Mouse (Mus musculus) left cerebral cortex, adult 9 months (tissue): Measurements from ENCODE around the gene Trim34b.
"Not testable (repeated sequence)": the region's sequence is repeated elsewhere in the genome, so short reads cannot be mapped to it uniquely, and the experiment has no call there.

Experiments used
- DNase-seq, 2 experiments: peaks; one replicate each; pipeline ENCODE4 v3.0.0; 2022; ENCODE audit warnings: low spot score in 2 of 2

Gene Trim34b

GRCm38 (mm10) chr7:104329171-104329570 is at the start of gene Trim34b:
Gene Trim34b (plus strand): TSS chr7:104329471.
- not testable (repeated sequence) for DNase-seq

DNA sequence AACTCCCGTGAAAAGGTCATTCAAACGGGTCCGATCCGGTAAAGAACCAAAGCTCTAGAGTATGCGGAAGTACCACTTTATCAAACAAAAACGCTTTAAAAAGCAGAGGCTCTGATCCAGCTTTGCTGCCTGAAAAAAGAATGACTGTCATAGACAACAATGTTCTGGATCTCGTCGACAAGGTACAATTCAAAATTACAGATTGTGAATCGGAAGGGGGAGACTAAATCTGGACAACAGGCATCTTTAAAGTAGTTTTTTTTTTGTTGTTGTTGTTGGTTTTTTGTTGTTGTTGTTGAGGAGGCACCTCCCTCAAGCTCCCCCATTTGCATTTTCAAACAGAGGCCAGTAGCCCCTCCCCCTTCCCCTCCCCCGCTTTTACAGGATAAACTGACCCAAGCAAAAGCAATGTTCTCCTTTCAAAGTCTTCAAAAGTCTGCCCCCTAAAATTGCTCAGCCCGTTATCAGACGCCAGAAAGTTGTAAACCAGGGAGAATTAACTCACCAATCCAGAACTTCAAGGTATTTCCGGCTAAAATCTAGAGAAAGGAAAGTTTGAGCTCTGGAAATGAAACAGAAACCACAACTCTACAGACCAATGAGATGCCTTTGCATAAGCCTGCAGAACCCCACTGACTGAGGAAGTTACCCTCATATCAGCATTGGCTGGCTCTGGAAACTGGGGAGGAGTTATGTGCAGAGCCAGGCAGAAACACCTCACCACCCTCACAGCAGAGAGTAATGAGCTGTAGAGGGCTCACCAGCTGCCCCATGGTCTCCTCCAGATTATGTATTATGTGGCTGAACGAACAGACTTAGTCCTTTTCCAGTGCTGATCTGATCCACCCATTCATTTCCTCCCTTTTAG is 41.5 kb upstream of the Trim34b start, which contains the start of gene Trim5:
Gene Trim5, minus strand, starts transcription at position 519 of the 868 bp plus-strand sequence.
- DNase-seq, result not testable (repeated sequence)

GRCm38 (mm10) chr7:104290641-104291040 is 38.6 kb upstream of the Trim34b start:
- DNase-seq, result no peak

DNA sequence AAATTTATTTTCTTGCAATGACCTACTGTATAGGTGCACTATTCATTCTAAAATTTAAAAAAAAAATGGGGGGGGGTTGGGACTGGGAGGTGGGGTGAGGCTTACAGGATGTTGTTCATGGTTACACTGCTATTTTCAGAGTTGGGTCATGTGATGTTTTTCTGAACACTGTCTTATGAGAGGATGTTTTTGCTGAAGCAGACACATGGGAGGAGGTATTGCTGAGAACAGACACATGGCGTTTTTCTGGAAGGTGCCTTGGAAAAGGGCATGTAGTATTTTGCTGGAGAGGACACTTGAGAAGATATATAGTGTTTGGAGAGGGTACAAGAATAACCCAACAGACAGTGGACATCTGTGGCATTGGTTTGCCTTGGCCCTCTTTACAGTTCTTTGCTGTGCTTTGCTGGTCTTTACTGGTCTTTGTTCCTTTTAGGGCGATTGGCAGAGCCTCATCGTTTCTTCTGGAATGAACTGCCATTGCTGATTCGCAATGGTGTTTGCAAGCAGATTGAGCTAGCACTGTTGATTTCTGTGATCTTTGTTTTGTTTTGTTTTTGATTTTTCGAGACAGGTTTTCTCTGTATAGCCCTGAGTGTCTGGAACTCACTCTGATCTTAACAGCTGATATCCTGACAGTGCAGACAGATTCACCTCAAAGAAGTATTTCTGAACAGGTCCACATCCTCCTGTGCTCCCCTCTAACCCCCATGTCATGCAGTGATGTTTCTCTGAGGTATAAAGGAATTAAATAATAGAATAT is 37.5 kb upstream of the Trim34b start:
- DNase-seq, result no peak

GRCm38 (mm10) chr7:104314796-104315353 is 14.4 kb upstream of the Trim34b start:
- DNase-seq, result no peak

DNA sequence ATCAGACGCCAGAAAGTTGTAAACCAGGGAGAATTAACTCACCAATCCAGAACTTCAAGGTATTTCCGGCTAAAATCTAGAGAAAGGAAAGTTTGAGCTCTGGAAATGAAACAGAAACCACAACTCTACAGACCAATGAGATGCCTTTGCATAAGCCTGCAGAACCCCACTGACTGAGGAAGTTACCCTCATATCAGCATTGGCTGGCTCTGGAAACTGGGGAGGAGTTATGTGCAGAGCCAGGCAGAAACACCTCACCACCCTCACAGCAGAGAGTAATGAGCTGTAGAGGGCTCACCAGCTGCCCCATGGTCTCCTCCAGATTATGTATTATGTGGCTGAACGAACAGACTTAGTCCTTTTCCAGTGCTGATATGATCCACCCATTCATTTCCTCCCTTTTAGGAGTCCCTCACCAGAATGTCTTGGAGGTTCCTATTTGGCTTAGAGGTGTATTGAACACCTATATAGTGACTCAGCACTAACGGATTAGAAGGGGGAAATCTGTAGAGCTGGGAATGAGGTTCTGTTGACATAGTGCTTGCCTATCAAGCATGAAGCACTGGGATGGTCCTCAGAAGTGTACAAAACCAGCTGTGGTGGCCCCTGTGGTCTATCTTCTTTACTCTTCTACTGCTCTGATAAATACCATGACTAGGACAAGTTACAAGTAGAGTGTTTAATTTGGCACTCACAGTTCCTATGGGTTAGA is 13.7 kb upstream of the Trim34b start, which contains the start of gene Trim12a:
Gene Trim12a, minus strand, starts transcription at position 98 of the 712 bp plus-strand sequence.
- DNase-seq, result not testable (repeated sequence)

DNA sequence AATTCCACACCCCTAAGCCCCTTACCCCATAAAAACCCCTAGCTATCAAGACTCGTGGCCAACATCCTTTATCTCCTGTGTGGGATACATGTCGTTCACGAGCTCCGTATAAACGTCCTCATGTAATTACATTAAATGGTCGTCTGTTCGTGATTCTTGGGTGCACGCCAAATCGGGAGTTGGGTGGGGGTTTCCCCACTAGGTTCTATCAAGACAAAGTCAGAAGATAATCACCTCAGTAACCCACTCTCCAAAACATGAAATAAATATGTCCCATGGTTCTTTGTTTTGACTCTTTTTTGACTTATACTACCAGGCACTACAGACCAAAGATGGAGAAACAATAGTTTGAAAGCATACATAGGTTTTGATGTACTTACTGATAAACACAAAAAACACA is 7.2 kb upstream of the Trim34b start:
- no peak for DNase-seq

- not testable (repeated sequence) for DNase-seq
These were observed 6.3 kb downstream of the Trim34b start for GRCm38 (mm10) chr7:104335547-104335946.

DNA sequence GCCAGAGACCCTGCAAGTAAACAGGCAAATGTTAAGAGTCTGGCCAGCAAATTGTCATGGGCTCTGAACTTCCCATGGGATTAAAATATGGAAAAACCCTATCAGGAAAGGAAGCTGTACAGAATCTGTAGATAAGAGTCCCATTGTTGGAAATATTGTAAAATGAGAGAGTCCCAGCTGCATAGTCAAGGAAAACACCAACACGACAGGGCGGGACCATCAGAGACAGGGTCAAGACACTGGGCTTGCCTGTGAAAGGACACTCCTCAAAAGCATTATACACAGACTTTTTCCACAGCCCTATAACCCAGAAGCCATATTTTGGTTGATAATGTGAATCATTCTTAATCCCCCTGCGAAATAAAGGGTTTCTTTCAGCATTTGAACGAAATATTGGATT is 11.5 kb downstream of the Trim34b start:
- not testable (repeated sequence) for DNase-seq

DNA sequence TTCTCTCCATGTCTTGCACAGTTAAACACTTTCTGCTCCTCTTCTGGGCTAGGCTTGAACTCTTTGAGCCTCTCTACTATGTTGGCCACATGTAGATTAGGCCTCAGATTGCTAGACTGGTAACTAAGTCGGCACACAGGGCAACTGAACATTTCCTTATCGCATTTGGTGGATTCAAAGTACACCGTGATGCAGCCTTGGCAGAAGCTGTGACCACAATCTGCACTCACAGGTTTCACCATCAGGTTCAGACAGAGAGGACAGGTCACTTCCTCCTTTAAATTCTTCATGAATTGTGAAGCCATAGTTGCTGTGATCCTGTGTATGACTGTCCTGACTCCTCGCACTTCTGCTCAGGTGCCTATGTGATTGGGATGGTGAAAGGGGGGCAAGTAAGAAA is 18.8 kb downstream of the Trim34b start:
- DNase-seq, result not testable (repeated sequence)

DNA sequence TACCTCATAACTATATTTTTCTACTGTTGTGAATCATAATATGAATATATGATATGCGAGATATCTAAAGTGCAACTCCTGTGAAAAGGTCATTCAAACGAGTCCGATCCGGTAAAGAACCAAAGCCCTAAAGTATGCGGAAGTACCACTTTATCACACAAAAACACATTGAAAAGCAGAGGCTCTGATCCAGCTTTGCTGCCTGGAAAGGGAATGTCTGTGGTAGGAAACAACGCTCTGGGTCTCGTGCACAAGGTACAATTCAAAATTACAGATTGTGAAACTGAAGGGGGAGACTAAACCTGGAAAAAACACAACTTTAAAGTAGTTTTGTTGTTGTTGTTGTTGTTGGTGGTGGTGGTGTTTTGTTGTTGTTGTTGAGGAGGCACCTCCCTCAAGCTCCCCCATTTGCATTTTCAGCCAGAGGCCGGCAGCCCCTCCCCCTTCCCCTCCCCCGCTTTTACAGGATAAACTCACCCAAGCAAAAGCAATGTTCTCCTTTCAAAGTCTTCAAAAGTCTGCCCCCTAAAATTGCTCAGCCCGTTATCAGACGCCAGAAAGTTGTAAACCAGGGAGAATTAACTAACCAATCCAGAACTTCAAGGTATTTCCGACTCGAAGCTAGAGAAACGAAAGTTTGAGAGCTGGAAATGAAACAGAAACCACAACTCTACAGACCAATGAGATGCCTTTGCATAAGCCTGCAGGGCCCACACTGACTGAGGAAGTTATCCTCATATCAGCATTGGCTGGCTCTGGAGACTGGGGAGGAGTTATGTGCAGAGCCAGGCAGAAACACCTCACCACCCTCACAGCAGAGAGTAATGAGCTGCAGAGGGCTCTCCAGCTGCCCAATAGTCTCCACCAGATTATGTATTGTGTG is 23.7 kb downstream of the Trim34b start, which contains the start of gene Trim12c:
Gene Trim12c, minus strand, starts transcription at position 646 of the 883 bp plus-strand sequence.
- DNase-seq, result peak in 1 of 2 experiments; percentile 11

DNA sequence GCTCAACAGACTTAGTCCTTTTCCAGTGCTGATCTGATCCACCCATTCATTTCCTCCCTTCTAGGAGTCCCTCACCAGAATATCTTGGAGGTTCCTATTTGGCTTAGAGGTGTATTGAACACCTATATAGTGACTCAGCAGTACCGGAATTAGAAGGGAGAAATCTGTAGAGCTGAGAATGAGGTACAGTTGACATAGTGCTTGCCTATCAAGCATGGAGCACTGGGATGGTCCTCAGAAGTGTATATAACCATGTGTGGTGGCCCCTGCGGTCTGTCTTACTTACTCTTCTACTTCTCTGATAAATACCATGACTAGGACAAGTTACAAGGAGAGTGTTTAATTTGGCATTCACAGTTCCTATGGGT is 24.3 kb downstream of the Trim34b start:
- DNase-seq, result no peak

- DNase-seq, result no peak
These were observed 37.1 kb downstream of the Trim34b start for GRCm38 (mm10) chr7:104366339-104366738.

DNA sequence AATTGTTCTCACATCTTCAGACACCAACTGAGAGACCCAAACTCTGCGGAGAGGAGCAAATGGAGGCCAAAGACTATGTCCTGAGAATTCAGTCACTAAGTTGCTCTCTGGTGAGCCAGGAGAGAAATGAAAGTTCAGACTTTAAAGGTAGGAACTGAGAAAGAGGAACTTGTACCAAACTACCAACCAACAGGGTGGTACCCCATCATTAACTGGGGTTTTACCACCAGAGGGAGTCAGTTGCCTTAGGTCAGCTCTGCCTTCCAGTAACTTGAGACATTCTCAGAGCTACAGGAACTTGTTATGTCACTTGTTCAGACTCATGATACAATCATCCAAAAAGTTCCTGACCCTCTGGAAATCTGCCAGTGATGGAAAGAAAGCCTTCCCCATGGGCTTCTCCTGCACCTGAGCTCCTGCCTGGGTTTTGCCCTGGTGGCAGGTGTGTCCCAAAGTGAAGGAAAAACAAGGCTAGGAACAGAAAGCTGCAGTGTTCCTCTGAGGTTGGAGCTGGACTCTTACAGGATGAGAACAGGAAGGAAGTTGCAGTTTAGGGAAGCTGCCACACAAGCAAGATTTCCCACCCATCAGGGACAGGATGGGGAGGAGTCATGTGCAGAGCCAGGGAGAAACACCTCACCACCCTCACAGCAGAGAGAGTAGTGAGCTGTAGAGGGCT is 40.6 kb downstream of the Trim34b start, which contains the start of gene Trim30b:
Gene Trim30b, minus strand, starts transcription at position 149 of the 679 bp plus-strand sequence.
- peak in 1 of 2 experiments; percentile 10 for DNase-seq
